Mouse (Mus musculus): ENCODE measurements around the gene Hoxd10. TPM values are rescaled to one million over a fixed set of nuclear protein-coding genes. Genes with fewer than 3 reads are reported as not detected.

The Hoxd10 gene
- polyA plus RNA-seq, 1 experiment from 2014 or later, result not detected

DNA sequence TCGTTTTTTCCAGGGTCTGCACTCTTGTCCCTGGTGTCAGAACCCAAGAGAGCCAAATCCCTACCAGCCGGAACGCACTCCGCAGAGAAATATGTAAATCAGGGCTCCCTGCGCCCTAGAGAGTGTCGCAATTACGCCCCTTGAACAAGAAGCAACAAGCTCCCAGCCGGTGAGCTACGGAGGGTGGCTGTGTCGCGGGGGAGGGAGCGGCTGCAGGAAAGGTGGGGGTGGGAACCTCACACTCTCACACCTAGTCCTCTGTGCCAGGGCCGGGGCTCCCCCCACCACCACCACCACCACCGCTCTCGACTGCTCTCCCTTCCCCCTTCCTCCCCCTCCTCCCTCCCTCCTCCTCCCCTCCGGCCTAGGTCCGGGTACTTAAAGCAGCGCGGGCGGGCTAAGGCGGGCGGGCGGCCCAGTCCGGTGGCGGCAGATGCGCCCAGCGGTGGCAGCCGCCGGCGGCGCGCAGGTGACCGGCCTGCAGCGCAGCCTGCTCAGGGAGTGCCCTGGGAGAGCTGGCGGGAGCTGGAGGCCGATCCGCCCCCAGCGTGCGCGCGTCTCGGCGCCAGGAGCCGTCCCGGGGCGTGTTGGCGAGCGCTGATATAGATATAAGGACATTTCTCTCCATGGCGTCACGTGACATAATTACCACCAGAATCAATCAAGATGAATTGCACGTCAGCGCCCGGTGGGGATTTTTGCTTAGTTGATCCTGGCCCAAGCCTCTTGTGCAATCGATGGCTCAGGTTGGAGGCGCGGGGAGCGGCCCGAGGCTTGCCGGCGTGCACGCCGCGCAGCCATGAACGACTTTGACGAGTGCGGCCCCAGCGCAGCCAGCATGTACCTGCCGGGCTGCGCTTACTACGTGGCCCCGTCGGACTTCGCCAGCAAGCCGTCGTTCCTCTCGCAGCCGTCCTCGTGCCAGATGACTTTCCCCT, 9.9 kb upstream of the Hoxd10 start:
- peak; percentile 20 for DNase-seq (ENCODE audit: low spot score)
- no peak overlapping the region for H3K27ac ChIP-seq (replicated peaks)
- WGBS, result 1% methylated on average over 58 of the region's 78 CpGs

GRCm38 (mm10) chr2:74682796-74683195, 8.9 kb upstream of the Hoxd10 start:
- ATAC-seq (ENCODE audit: low FRiP score, low TSS enrichment) (peak; percentile 33; the same call in 1 of the 2 replicates), DNase-seq (ENCODE audit: low spot score) (no peak)
- Histone ChIP-seq H3K4me2 (replicated peaks; ENCODE audit: low read depth) (peak overlapping the region; percentile 35; the same call in 1 of the 2 replicates), H3K9ac (ENCODE audit: low read length) (no peak overlapping the region), H3K9me3 (ENCODE audit: control insufficient read depth, low read length) (no peaks in the 10 kb centered on the region), H3K36me3 (ENCODE audit: control insufficient read depth, insufficient read depth, low read length) (no peaks in the 10 kb centered on the region), H3K27ac (replicated peaks) (no peak overlapping the region), H3K4me3 (ENCODE audit: low read depth, low read length) (peak overlapping the region; percentile 23), H3K27me3 (ENCODE audit: control insufficient read depth, insufficient read depth, low read length) (peaks cover 60% of the 10 kb centered on the region), H3K4me1 (replicated peaks; ENCODE audit: control insufficient read depth, insufficient read depth) (no peaks in the 10 kb centered on the region)
- WGBS, result 2% methylated on average over 30 of the region's 51 CpGs
- TF ChIP-seq EP300 (optimal IDR thresholded peaks at IDR 0.05), result no peak
- TF ChIP-seq CTCF (IDR thresholded peaks at IDR 0.05; ENCODE audit: low read depth), result no peak

More for the DNA sequence above, 9.9 kb upstream of the Hoxd10 start:
- H3K9ac ChIP-seq (ENCODE audit: low read length), result no peak overlapping the region
- no peaks in the 10 kb centered on the region for H3K36me3 ChIP-seq (ENCODE audit: control insufficient read depth, insufficient read depth, low read length)
- no peaks in the 10 kb centered on the region for H3K4me1 ChIP-seq (replicated peaks; ENCODE audit: control insufficient read depth, insufficient read depth)
- ATAC-seq (ENCODE audit: low FRiP score, low TSS enrichment), result peak; percentile 43
- peak overlapping the region; percentile 35 for H3K4me2 ChIP-seq (replicated peaks; ENCODE audit: low read depth)
- peak overlapping the region; percentile 23 for H3K4me3 ChIP-seq (ENCODE audit: low read depth, low read length)
- H3K27me3 ChIP-seq (ENCODE audit: control insufficient read depth, insufficient read depth, low read length), result peaks cover 57% of the 10 kb centered on the region
- H3K9me3 ChIP-seq (ENCODE audit: control insufficient read depth, low read length), result no peaks in the 10 kb centered on the region
- TF ChIP-seq EP300 (optimal IDR thresholded peaks at IDR 0.05), result no peak
- no peak for TF ChIP-seq CTCF (IDR thresholded peaks at IDR 0.05; ENCODE audit: low read depth)

GRCm38 (mm10) chr2:74683471-74683951, 8.2 kb upstream of the Hoxd10 start:
- no peak; the same call in 1 of the 2 replicates for ATAC-seq (ENCODE audit: low FRiP score, low TSS enrichment)
- TF ChIP-seq EP300 (optimal IDR thresholded peaks at IDR 0.05) (no peak), CTCF (IDR thresholded peaks at IDR 0.05; ENCODE audit: low read depth) (no peak)
- H3K36me3 ChIP-seq (ENCODE audit: control insufficient read depth, insufficient read depth, low read length), result no peaks in the 10 kb centered on the region
- WGBS, result 2% methylated on average over 18 of the region's 18 CpGs
- DNase-seq (ENCODE audit: low spot score), result peak; percentile 13
- no peak overlapping the region for H3K4me3 ChIP-seq (ENCODE audit: low read depth, low read length)
- H3K27ac ChIP-seq (replicated peaks), result no peak overlapping the region
- H3K9me3 ChIP-seq (ENCODE audit: control insufficient read depth, low read length), result no peaks in the 10 kb centered on the region
- H3K9ac ChIP-seq (ENCODE audit: low read length), result no peak overlapping the region
- peaks cover 57% of the 10 kb centered on the region for H3K27me3 ChIP-seq (ENCODE audit: control insufficient read depth, insufficient read depth, low read length)
- no peak overlapping the region for H3K4me2 ChIP-seq (replicated peaks; ENCODE audit: low read depth)
- no peaks in the 10 kb centered on the region for H3K4me1 ChIP-seq (replicated peaks; ENCODE audit: control insufficient read depth, insufficient read depth)

GRCm38 (mm10) chr2:74684106-74684505, 7.6 kb upstream of the Hoxd10 start:
- Histone ChIP-seq H3K9ac (ENCODE audit: low read length) (no peak overlapping the region), H3K9me3 (ENCODE audit: control insufficient read depth, low read length) (no peaks in the 10 kb centered on the region), H3K4me1 (replicated peaks; ENCODE audit: control insufficient read depth, insufficient read depth) (no peaks in the 10 kb centered on the region), H3K4me3 (ENCODE audit: low read depth, low read length) (no peak overlapping the region), H3K4me2 (replicated peaks; ENCODE audit: low read depth) (no peak overlapping the region), H3K27me3 (ENCODE audit: control insufficient read depth, insufficient read depth, low read length) (peaks cover 54% of the 10 kb centered on the region), H3K27ac (replicated peaks) (no peak overlapping the region), H3K36me3 (ENCODE audit: control insufficient read depth, insufficient read depth, low read length) (no peaks in the 10 kb centered on the region)
- ATAC-seq (ENCODE audit: low FRiP score, low TSS enrichment) (no peak), DNase-seq (ENCODE audit: low spot score) (peak; percentile 11)
- 4% methylated on average over 12 of the region's 12 CpGs for WGBS
- TF ChIP-seq EP300 (optimal IDR thresholded peaks at IDR 0.05) (no peak), CTCF (IDR thresholded peaks at IDR 0.05; ENCODE audit: low read depth) (no peak)

- Histone ChIP-seq H3K4me2 (replicated peaks; ENCODE audit: low read depth) (no peak overlapping the region), H3K36me3 (ENCODE audit: control insufficient read depth, insufficient read depth, low read length) (no peaks in the 10 kb centered on the region), H3K27me3 (ENCODE audit: control insufficient read depth, insufficient read depth, low read length) (peaks cover 51% of the 10 kb centered on the region), H3K4me3 (ENCODE audit: low read depth, low read length) (no peak overlapping the region), H3K4me1 (replicated peaks; ENCODE audit: control insufficient read depth, insufficient read depth) (no peaks in the 10 kb centered on the region), H3K9me3 (ENCODE audit: control insufficient read depth, low read length) (no peaks in the 10 kb centered on the region), H3K27ac (replicated peaks) (no peak overlapping the region), H3K9ac (ENCODE audit: low read length) (no peak overlapping the region)
- ATAC-seq (ENCODE audit: low FRiP score, low TSS enrichment) (no peak), DNase-seq (ENCODE audit: low spot score) (peak; percentile 4)
- TF ChIP-seq EP300 (optimal IDR thresholded peaks at IDR 0.05), result no peak
- TF ChIP-seq CTCF (IDR thresholded peaks at IDR 0.05; ENCODE audit: low read depth), result no peak
- 10% methylated on average over 4 of the region's 4 CpGs for WGBS
These were observed 6.6 kb upstream of the Hoxd10 start for GRCm38 (mm10) chr2:74685059-74685603.
